Mouse (Mus musculus): Measurements from ENCODE around the gene Tmem88. TPM values are rescaled to one million over a fixed set of nuclear protein-coding genes. Genes with fewer than 3 reads are reported as not detected.

Tmem88 gene
- total and polyA plus RNA-seq, 2 experiments, result 1.3 to 8.5 TPM

DNA sequence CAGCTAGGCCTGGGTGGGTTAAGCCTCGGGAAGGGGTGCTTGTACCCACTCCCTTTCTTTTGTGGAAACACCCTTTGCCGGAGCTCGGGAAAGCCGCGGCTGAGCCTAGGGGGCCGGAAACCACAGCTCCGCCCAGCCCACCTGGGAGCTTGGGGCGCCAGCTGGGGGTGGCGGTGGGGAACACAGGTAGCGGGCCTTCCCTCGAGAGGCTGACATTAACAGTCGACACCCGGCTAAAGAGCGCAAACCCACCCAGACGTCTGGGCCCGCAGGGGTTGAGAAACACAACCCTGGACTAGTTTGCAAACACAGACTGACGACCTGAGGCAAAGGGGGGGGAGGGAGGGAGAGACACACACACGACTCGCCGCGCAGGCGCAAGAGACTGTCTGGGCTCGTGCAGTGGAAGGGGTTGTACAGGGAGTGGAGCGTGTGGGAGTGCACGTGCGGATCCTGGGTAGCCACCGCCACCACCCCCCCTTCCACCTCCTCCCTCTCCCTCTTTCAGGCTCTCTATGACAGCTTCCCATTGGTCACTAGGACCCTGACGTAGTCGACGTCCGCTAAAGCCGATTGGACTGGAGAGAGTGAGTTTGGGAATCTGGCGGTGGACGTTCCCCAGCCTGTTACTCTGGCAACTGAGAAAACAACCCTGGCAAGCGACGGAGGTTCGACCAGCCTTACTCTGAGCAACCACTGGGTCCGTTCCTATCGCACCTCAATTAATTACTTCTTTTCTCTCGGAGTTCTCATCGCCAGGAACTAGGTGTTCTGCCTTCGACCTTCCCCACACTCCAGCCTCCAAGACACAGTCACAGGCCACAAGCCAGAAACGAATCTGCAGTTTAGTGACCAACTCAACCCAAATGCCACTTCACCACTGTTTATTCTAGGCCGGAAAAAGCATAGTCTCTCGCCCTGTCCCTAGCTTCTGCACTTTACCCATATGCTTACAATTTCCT is 20.7 kb upstream of the Tmem88 start:
- TF ChIP-seq CTCF (IDR thresholded peaks at IDR 0.05; ENCODE audit: low read depth, low read length) (peak; percentile 12; the same call in 1 of the 2 replicates), POLR2A (IDR thresholded peaks at IDR 0.05; ENCODE audit: extremely low read depth, insufficient read depth, low read length) (peak; percentile 79; the same call in 1 of the 2 replicates)
- Histone ChIP-seq H3K79me2 (ENCODE audit: control insufficient read depth, insufficient read depth, low read length) (no peaks in the 10 kb centered on the region), H3K9ac (ENCODE audit: low read depth, low read length) (peak overlapping the region; percentile 86), H3K36me3 (ENCODE audit: control insufficient read depth, insufficient read depth, low read length) (no peaks in the 10 kb centered on the region), H3K4me1 (ENCODE audit: control insufficient read depth, insufficient read depth, low read length) (peaks cover 20% of the 10 kb centered on the region), H3K27me3 (ENCODE audit: control insufficient read depth, insufficient read depth, low read length) (no peaks in the 10 kb centered on the region), H3K4me3 (ENCODE audit: insufficient read depth, low read depth, low read length) (peak overlapping the region; percentile 62), H3K27ac (replicated peaks; ENCODE audit: insufficient read depth, low read depth, low read length) (peak overlapping the region; percentile 98)
- DNase-seq (ENCODE audit: extremely low read depth, low read depth, low spot score), result peak; percentile 99
- WGBS, result under 1% methylated on average over 45 of the region's 45 CpGs

DNA sequence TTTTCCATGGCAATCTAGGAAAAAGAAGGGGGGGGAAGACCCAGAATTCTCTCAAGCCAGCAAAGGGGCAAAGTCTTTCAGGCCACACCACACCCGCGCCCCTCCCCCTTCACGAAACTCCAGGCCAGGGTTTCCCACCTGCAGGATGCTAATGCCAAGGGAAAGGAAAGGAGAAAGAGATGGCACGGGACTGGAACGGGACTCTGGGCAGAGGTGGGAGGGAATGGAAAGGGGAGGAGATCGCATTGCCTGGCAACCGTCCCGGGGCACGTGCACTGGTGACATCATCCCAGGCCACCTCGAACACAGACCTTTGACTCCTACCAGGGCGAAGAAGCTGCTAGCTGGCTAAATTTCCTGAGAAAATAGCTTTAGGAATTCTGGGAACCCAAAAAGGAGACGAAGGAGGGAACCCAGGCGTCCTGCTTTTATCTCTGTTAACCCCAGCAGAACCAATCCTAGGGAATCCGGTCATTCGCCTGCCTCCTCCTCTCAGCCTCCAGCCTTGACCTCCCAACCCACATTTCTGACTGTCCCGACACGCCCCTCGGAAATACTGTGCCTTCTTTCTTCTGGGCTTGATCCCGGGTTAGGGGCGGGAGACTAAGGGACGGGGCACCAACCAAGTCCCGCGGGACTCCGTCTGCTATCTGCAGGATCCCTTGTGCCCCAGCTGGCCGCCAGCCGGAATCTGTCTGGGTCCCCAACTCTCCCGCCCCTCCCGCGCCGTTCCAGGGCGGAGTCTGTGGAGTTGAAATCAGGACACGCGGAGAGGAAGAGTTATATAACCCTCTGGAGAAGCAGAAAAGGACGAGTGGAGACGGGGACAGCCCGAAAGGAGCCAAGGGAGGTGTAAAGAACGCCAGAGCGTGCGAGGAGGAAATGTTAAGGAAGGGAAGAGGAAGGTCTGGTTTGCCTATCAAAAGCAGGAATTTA is 19.7 kb upstream of the Tmem88 start:
- Histone ChIP-seq H3K4me3 (ENCODE audit: insufficient read depth, low read depth, low read length) (peak overlapping the region; percentile 62), H3K27me3 (ENCODE audit: control insufficient read depth, insufficient read depth, low read length) (no peaks in the 10 kb centered on the region), H3K36me3 (ENCODE audit: control insufficient read depth, insufficient read depth, low read length) (no peaks in the 10 kb centered on the region), H3K9ac (ENCODE audit: low read depth, low read length) (peak overlapping the region; percentile 86), H3K4me1 (ENCODE audit: control insufficient read depth, insufficient read depth, low read length) (peaks cover 25% of the 10 kb centered on the region), H3K27ac (replicated peaks; ENCODE audit: insufficient read depth, low read depth, low read length) (peak overlapping the region; percentile 98), H3K79me2 (ENCODE audit: control insufficient read depth, insufficient read depth, low read length) (no peaks in the 10 kb centered on the region)
- WGBS, result under 1% methylated on average over 39 of the region's 39 CpGs
- DNase-seq (ENCODE audit: extremely low read depth, low read depth, low spot score), result peak; percentile 93
- TF ChIP-seq POLR2A (IDR thresholded peaks at IDR 0.05; ENCODE audit: extremely low read depth, insufficient read depth, low read length) (peak; percentile 76; the same call in 1 of the 2 replicates), CTCF (IDR thresholded peaks at IDR 0.05; ENCODE audit: low read depth, low read length) (no peak)

DNA sequence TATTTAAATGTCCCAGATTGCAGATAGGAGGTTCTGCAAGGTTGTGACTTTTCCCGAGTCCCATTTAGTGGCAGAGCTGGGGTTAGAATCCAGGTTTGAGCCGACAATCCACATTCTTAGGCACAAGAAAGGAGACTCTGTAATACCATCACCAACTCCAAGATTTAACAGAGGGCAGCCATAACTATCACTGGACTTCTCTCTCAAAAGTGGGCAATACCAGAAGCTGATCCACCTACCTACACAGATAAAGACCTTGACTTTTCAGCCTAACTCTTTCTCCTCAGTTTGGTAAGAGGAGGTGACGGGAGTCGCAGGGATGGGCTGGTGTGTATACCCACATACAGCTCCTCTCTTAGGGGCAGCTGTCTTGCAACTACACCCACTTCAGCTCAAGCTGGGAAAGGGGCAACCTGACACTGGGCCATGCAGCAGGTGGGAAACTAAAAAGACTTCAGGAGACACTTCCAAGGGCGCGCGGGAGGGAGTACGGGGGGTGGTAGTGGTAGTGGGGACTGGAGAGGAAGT is 19.0 kb upstream of the Tmem88 start:
- TF ChIP-seq POLR2A (IDR thresholded peaks at IDR 0.05; ENCODE audit: extremely low read depth, insufficient read depth, low read length) (no peak), CTCF (IDR thresholded peaks at IDR 0.05; ENCODE audit: low read depth, low read length) (no peak)
- no peaks in the 10 kb centered on the region for H3K36me3 ChIP-seq (ENCODE audit: control insufficient read depth, insufficient read depth, low read length)

DNA sequence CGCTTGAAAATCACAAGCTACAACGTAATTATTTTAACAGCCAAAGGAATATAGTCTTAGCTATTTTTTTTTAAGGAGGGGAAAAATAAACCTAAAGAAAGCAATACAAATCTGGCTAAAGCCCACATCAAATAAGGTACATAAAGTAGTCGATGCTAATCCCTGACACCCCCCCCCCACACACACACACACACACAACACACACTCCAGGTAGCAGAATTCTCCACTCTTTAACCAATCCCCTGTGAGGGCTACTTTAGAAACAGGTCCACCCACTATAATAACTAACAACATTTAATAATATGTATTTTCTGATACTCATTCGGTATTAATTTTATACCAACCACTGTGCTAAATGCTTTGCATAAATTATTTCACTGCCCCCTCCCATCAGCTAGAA is 18.5 kb upstream of the Tmem88 start:
- TF ChIP-seq CTCF (IDR thresholded peaks at IDR 0.05; ENCODE audit: low read depth, low read length), result no peak
- TF ChIP-seq POLR2A (IDR thresholded peaks at IDR 0.05; ENCODE audit: extremely low read depth, insufficient read depth, low read length), result no peak
- Histone ChIP-seq H3K36me3 (ENCODE audit: control insufficient read depth, insufficient read depth, low read length) (no peaks in the 10 kb centered on the region), H3K27ac (replicated peaks; ENCODE audit: insufficient read depth, low read depth, low read length) (no peak overlapping the region), H3K4me1 (ENCODE audit: control insufficient read depth, insufficient read depth, low read length) (peaks cover 33% of the 10 kb centered on the region), H3K27me3 (ENCODE audit: control insufficient read depth, insufficient read depth, low read length) (no peaks in the 10 kb centered on the region), H3K79me2 (ENCODE audit: control insufficient read depth, insufficient read depth, low read length) (no peaks in the 10 kb centered on the region), H3K9ac (ENCODE audit: low read depth, low read length) (no peak overlapping the region), H3K4me3 (ENCODE audit: insufficient read depth, low read depth, low read length) (no peak overlapping the region)
- 3% methylated on average over 4 of the region's 4 CpGs for WGBS
- DNase-seq (ENCODE audit: extremely low read depth, low read depth, low spot score), result no peak

More for the DNA sequence above, 19.0 kb upstream of the Tmem88 start:
- peak overlapping the region; percentile 57 for H3K9ac ChIP-seq (ENCODE audit: low read depth, low read length)
- peak overlapping the region; percentile 9; the same call in 1 of the 2 replicates for H3K4me3 ChIP-seq (ENCODE audit: insufficient read depth, low read depth, low read length)
- no peak for DNase-seq (ENCODE audit: extremely low read depth, low read depth, low spot score)
- H3K27ac ChIP-seq (replicated peaks; ENCODE audit: insufficient read depth, low read depth, low read length), result peak overlapping the region; percentile 98
- no peaks in the 10 kb centered on the region for H3K79me2 ChIP-seq (ENCODE audit: control insufficient read depth, insufficient read depth, low read length)
- no peaks in the 10 kb centered on the region for H3K27me3 ChIP-seq (ENCODE audit: control insufficient read depth, insufficient read depth, low read length)
- 9% methylated on average over 8 of the region's 8 CpGs for WGBS
- peaks cover 30% of the 10 kb centered on the region for H3K4me1 ChIP-seq (ENCODE audit: control insufficient read depth, insufficient read depth, low read length)

DNA sequence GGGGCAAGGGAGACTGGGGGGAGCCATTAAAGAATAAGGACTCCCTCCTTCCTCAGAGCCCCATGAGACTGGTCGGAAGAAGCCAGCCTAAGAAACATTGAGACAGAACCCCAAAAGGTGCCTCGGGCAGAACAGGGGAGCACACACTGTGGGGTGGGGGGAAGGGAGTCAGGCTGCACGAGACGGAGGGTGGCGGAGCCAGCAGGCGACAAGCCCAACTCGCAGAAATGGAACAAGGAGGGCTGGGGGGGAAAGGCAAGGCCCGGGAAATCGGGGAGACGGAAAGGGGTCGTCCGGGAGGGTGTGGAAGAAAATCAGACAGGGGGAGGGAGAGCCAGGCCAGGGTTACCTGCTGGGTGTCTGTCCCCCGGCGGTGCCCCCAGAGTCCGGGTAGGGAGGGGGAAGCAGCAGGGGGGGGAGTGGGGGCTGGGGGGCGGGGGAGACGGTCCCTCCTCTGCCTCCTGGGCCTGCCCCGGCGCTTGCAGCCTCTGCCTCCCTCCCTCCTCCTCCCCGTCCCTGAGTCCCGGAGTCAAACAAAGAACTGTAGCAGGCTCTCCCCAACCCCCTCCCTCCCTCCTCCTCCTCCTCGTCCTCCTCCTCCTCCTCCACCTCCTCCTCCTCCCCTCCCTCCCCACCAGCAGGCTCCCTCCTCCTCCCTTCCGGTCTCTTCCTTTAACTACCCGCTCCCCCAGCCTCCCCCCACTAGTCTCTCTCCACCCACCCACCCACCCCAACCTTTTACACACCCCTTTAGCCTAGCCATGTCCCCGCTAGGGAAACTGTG is 17.8 kb upstream of the Tmem88 start:
- WGBS, result 3% methylated on average over 17 of the region's 25 CpGs
- peak; percentile 70 for DNase-seq (ENCODE audit: extremely low read depth, low read depth, low spot score)
- Histone ChIP-seq H3K79me2 (ENCODE audit: control insufficient read depth, insufficient read depth, low read length) (no peaks in the 10 kb centered on the region), H3K27me3 (ENCODE audit: control insufficient read depth, insufficient read depth, low read length) (no peaks in the 10 kb centered on the region), H3K9ac (ENCODE audit: low read depth, low read length) (peak overlapping the region; percentile 69), H3K27ac (replicated peaks; ENCODE audit: insufficient read depth, low read depth, low read length) (peak overlapping the region; percentile 84), H3K4me1 (ENCODE audit: control insufficient read depth, insufficient read depth, low read length) (peaks cover 33% of the 10 kb centered on the region), H3K4me3 (ENCODE audit: insufficient read depth, low read depth, low read length) (peak overlapping the region; percentile 72), H3K36me3 (ENCODE audit: control insufficient read depth, insufficient read depth, low read length) (no peaks in the 10 kb centered on the region)
- 0 out of 2 replicates have a peak, but pooled peaks have one; percentile 7 for TF ChIP-seq POLR2A (IDR thresholded peaks at IDR 0.05; ENCODE audit: extremely low read depth, insufficient read depth, low read length)
- TF ChIP-seq CTCF (IDR thresholded peaks at IDR 0.05; ENCODE audit: low read depth, low read length), result no peak
